Mouse (Mus musculus): ENCODE data around the gene Tppp. TPM values are rescaled to one million over a fixed set of nuclear protein-coding genes. Genes with fewer than 3 reads are reported as not detected.

Gene Tppp
- 6.6 and 8.9 TPM in 2 replicates for polyA plus RNA-seq (2014; fragmentation: Nextera tagmentation; extraction: Ambion mirVana)

- H3K4me1 ChIP-seq (ENCODE audit: control insufficient read depth, insufficient read depth, low read length), result peaks cover 3% of the 10 kb centered on the region; the same call in 1 of the 2 replicates
- peak; percentile 91 for DNase-seq (ENCODE audit: low spot score)
- peak within 1 kb of the TSS; percentile 60 for H3K9ac ChIP-seq (ENCODE audit: low read length)
- H3K9me3 ChIP-seq (replicated peaks; ENCODE audit: control insufficient read depth, low read length), result no peaks in the 10 kb centered on the region
- WGBS, result under 1% methylated on average over 56 of the region's 56 CpGs
- peak within 1 kb of the TSS; percentile 53; the same call in 1 of the 2 replicates for H3K27ac ChIP-seq (ENCODE audit: low read depth, low read length)
- 0 out of 2 replicates have a peak, but pooled peaks cover 3% of the 10 kb centered on the region for H3K27me3 ChIP-seq (replicated peaks; ENCODE audit: control insufficient read depth, insufficient read depth, low read length)
- peak within 1 kb of the TSS; percentile 55 for H3K4me3 ChIP-seq (ENCODE audit: low read depth, low read length)
- peak; percentile 95 for ATAC-seq
- H3K4me2 ChIP-seq (ENCODE audit: low read length), result peak within 1 kb of the TSS; percentile 98
- H3K36me3 ChIP-seq (ENCODE audit: control insufficient read depth, insufficient read depth, low read length), result no peaks in the 10 kb centered on the region
Measured at GRCm38 (mm10) chr13:74008948-74009718, at the start of gene Tppp. Gene Tppp, plus strand, starts transcription at chr13:74009407.

DNA sequence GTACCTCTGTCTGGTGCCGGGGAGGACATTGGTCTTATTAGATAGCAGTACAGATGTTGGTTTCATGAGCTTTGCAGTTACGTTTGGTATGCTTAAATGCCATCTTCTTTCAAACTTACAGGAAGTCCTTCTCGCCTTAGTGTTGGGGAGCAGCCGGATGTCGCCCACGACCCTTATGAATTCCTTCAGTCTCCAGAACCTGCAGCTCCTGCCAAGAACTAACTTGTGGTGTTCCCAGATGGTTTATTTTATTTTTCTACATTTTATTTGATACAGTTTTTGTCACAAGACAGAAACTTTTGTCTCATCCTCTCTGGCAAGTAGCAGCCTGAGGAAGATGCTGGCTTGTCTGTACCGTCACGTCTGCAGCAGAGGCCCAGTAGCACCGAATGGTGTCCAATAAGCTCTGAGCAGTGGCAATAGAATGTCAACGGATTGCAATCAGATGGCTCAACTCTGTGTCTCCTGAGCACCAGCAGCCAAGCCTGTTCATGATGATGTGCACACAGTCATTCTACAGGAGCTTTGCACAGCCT, 49.0 kb upstream of the Tppp start:
- Histone ChIP-seq H3K27me3 (replicated peaks; ENCODE audit: control insufficient read depth, insufficient read depth, low read length) (no peaks in the 10 kb centered on the region), H3K4me2 (ENCODE audit: low read length) (no peak overlapping the region), H3K9ac (ENCODE audit: low read length) (no peak overlapping the region), H3K36me3 (ENCODE audit: control insufficient read depth, insufficient read depth, low read length) (peaks cover 75% of the 10 kb centered on the region), H3K9me3 (replicated peaks; ENCODE audit: control insufficient read depth, low read length) (no peaks in the 10 kb centered on the region), H3K27ac (ENCODE audit: low read depth, low read length) (no peak overlapping the region), H3K4me1 (ENCODE audit: control insufficient read depth, insufficient read depth, low read length) (no peaks in the 10 kb centered on the region), H3K4me3 (ENCODE audit: low read depth, low read length) (no peak overlapping the region)
- DNase-seq (ENCODE audit: low spot score), result no peak
- 91% methylated on average over 10 of the region's 10 CpGs for WGBS
- ATAC-seq, result no peak

DNA sequence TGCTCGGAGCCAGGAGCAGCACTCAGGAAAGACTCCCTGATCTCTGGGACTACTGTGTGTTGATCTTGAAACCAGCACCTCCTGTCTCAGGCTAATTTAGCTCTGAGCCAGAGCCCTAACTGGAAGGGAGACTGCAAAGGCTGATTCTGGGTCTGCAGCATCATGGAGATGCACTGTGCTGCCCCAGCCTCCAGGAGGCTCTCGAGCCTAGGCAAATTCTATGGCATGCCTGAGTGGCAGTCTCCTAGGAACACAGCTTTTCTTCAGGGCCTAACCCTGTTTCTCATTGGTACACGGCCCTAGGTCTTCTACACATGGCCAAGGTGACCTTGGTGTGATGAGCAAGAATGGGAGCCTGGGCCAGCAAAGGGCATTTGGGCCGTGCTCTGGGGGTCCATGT, 48.0 kb upstream of the Tppp start:
- 82% methylated on average over 4 of the region's 4 CpGs for WGBS
- Histone ChIP-seq H3K36me3 (ENCODE audit: control insufficient read depth, insufficient read depth, low read length) (peaks cover 65% of the 10 kb centered on the region), H3K9ac (ENCODE audit: low read length) (no peak overlapping the region), H3K4me3 (ENCODE audit: low read depth, low read length) (no peak overlapping the region), H3K9me3 (replicated peaks; ENCODE audit: control insufficient read depth, low read length) (no peaks in the 10 kb centered on the region), H3K27me3 (replicated peaks; ENCODE audit: control insufficient read depth, insufficient read depth, low read length) (no peaks in the 10 kb centered on the region), H3K4me1 (ENCODE audit: control insufficient read depth, insufficient read depth, low read length) (no peaks in the 10 kb centered on the region), H3K4me2 (ENCODE audit: low read length) (no peak overlapping the region), H3K27ac (ENCODE audit: low read depth, low read length) (no peak overlapping the region)
- no peak for ATAC-seq
- no peak for DNase-seq (ENCODE audit: low spot score)

- no peak for ATAC-seq
- Histone ChIP-seq H3K4me3 (ENCODE audit: low read depth, low read length) (no peak within 1 kb of the TSS), H3K4me2 (ENCODE audit: low read length) (no peak within 1 kb of the TSS), H3K36me3 (ENCODE audit: control insufficient read depth, insufficient read depth, low read length) (peaks cover 43% of the 10 kb centered on the region), H3K4me1 (ENCODE audit: control insufficient read depth, insufficient read depth, low read length) (no peaks in the 10 kb centered on the region), H3K9me3 (replicated peaks; ENCODE audit: control insufficient read depth, low read length) (no peaks in the 10 kb centered on the region), H3K27ac (ENCODE audit: low read depth, low read length) (no peak within 1 kb of the TSS), H3K27me3 (replicated peaks; ENCODE audit: control insufficient read depth, insufficient read depth, low read length) (no peaks in the 10 kb centered on the region), H3K9ac (ENCODE audit: low read length) (no peak within 1 kb of the TSS)
- whole genome bisulfite sequencing, result 85% methylated on average over 5 of the region's 5 CpGs
- DNase-seq (ENCODE audit: low spot score), result no peak
Measured at GRCm38 (mm10) chr13:73963551-73963950, 45.7 kb upstream of the Tppp start, which contains the start of gene Zdhhc11. Gene Zdhhc11, plus strand, starts transcription at chr13:73963851.

DNA sequence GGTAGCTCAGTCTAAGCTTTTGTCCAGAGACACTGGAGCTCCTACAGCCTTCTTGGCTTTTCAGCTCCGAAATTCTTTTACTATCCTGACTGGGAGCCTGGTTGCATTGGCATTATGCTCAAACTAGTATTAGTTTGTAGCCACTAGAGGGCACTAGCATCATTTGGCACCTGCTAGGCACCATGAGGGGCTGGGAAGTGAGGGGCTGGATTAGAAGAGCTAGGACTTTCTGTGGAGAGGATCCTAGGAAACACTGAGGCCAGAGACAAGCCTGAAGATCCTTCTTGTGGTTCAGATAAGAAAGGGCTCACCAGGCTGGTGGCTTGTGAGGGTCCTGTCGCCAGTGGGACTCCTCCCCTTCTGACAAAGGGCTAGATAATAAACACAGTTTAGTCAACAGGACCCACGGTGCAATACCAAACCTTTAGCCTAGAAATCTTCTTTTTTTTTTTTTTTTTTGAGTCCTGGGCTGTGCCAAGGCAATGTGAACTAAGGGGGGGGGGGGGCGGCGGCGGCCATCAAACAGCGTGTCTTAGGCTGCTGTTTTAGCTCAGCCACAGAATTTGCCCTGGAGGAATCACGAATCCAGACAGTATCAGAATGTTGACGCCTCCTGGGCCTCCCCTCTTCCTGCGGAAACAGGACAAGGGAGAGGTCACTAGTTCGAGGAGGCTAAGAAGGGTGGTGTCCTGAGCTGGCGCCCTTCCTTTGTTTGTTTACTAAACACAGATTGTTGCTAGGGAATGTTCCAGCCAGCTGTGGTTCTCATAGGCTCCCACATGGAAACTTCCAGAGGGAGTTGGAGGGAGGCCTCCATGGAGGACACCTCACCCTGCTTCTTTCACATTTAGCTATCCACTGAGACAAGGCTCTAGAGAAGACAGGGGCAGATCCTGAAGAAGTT, 38.4 kb upstream of the Tppp start:
- H3K4me1 ChIP-seq (ENCODE audit: control insufficient read depth, insufficient read depth, low read length), result no peaks in the 10 kb centered on the region
- DNase-seq (ENCODE audit: low spot score) (peak; percentile 91), ATAC-seq (peak; percentile 89)
- H3K36me3 ChIP-seq (ENCODE audit: control insufficient read depth, insufficient read depth, low read length), result no peaks in the 10 kb centered on the region
- H3K9me3 ChIP-seq (replicated peaks; ENCODE audit: control insufficient read depth, low read length), result no peaks in the 10 kb centered on the region
- H3K27me3 ChIP-seq (replicated peaks; ENCODE audit: control insufficient read depth, insufficient read depth, low read length), result no peaks in the 10 kb centered on the region
- H3K9ac ChIP-seq (ENCODE audit: low read length), result no peak overlapping the region
- 48% methylated on average over 12 of the region's 12 CpGs for WGBS
- no peak overlapping the region for H3K27ac ChIP-seq (ENCODE audit: low read depth, low read length)
- no peak overlapping the region for H3K4me2 ChIP-seq (ENCODE audit: low read length)
- H3K4me3 ChIP-seq (ENCODE audit: low read depth, low read length), result no peak overlapping the region

- no peaks in the 10 kb centered on the region for H3K9me3 ChIP-seq (replicated peaks; ENCODE audit: control insufficient read depth, low read length)
- WGBS, result 90% methylated on average over 3 of the region's 3 CpGs
- no peaks in the 10 kb centered on the region for H3K27me3 ChIP-seq (replicated peaks; ENCODE audit: control insufficient read depth, insufficient read depth, low read length)
- ATAC-seq (no peak), DNase-seq (ENCODE audit: low spot score) (no peak)
- no peak overlapping the region for H3K4me2 ChIP-seq (ENCODE audit: low read length)
- H3K9ac ChIP-seq (ENCODE audit: low read length), result no peak overlapping the region
- H3K4me1 ChIP-seq (ENCODE audit: control insufficient read depth, insufficient read depth, low read length), result no peaks in the 10 kb centered on the region
- H3K27ac ChIP-seq (ENCODE audit: low read depth, low read length), result no peak overlapping the region
- H3K4me3 ChIP-seq (ENCODE audit: low read depth, low read length), result no peak overlapping the region
- no peaks in the 10 kb centered on the region for H3K36me3 ChIP-seq (ENCODE audit: control insufficient read depth, insufficient read depth, low read length)
Measured at GRCm38 (mm10) chr13:73974523-73974922, 34.7 kb upstream of the Tppp start.

- DNase-seq (ENCODE audit: low spot score) (no peak), ATAC-seq (no peak)
- no peak overlapping the region for H3K27ac ChIP-seq (ENCODE audit: low read depth, low read length)
- H3K36me3 ChIP-seq (ENCODE audit: control insufficient read depth, insufficient read depth, low read length), result no peaks in the 10 kb centered on the region
- WGBS, result 87% methylated on average over 5 of the region's 5 CpGs
- H3K4me2 ChIP-seq (ENCODE audit: low read length), result no peak overlapping the region
- H3K9me3 ChIP-seq (replicated peaks; ENCODE audit: control insufficient read depth, low read length), result no peaks in the 10 kb centered on the region
- no peaks in the 10 kb centered on the region for H3K27me3 ChIP-seq (replicated peaks; ENCODE audit: control insufficient read depth, insufficient read depth, low read length)
- H3K9ac ChIP-seq (ENCODE audit: low read length), result no peak overlapping the region
- H3K4me1 ChIP-seq (ENCODE audit: control insufficient read depth, insufficient read depth, low read length), result no peaks in the 10 kb centered on the region
- H3K4me3 ChIP-seq (ENCODE audit: low read depth, low read length), result no peak overlapping the region
Measured at GRCm38 (mm10) chr13:73976935-73977334, 32.3 kb upstream of the Tppp start.

DNA sequence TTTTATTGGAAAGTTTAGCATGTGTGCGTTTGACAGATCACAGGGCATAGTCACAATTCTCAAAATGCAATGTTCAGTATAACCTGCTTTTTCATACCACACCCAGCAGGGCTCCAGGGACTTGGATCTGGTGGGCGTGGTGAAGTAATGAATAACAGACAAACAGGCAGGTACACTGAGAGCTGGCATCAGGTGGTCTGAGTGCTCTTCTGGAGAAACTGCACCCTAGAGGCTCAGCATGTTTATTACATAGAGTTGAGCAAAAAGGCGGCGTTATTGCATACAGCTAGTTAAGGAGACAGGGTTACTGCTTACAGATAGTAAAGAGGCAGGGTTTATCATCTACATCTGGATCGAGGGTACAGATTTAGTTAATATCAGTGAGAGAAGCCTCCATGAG, 18.9 kb upstream of the Tppp start:
- WGBS, result 75% methylated on average over 5 of the region's 5 CpGs
- Histone ChIP-seq H3K9ac (ENCODE audit: low read length) (no peak overlapping the region), H3K4me3 (ENCODE audit: low read depth, low read length) (no peak overlapping the region), H3K4me1 (ENCODE audit: control insufficient read depth, insufficient read depth, low read length) (no peaks in the 10 kb centered on the region), H3K9me3 (replicated peaks; ENCODE audit: control insufficient read depth, low read length) (no peaks in the 10 kb centered on the region), H3K27me3 (replicated peaks; ENCODE audit: control insufficient read depth, insufficient read depth, low read length) (no peaks in the 10 kb centered on the region), H3K4me2 (ENCODE audit: low read length) (no peak overlapping the region), H3K36me3 (ENCODE audit: control insufficient read depth, insufficient read depth, low read length) (no peaks in the 10 kb centered on the region), H3K27ac (ENCODE audit: low read depth, low read length) (no peak overlapping the region)
- DNase-seq (ENCODE audit: low spot score), result no peak
- ATAC-seq, result no peak
